Comparison of ENCODE assay signal across 18 mouse cellular contexts in the genomic region with DNA sequence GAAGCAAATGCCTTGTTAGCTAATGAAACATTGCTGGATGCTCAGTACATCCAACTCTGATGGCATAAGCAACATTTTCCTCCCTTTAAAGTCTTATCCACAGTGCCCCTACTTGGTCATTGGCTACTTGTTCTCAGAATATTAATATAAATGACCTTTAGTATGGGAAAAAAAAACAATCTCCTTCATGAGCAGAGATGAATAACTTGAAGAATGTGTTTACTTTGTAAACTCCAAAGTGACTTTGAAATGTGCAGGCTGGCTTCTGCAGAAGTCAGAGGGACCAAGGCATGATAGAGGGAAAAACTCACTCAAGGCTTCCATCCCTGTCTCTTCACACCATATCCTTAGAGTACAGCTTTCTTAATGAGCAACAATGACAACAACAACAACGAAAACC.
"Had no signal": no experiment of that assay in that cellular context is flagged by ENCODE, and none has a peak within 500 bp of the region (broad histone marks: within the 10 kb centered on the region; RNA-seq: fewer than 3 reads in every experiment).

No protein-coding gene starts in this region.

- H3K9ac ChIP-seq: liver, embryonic 14.5 days; liver, postnatal 0 days; midbrain, embryonic 13.5 days; neural tube, embryonic 13.5 days had no signal

- ATAC-seq: midbrain, embryonic 13.5 days; midbrain, embryonic 16.5 days had no signal

- H3K9me3 ChIP-seq: midbrain, embryonic 10.5 days had no signal

- H3K27me3 ChIP-seq: megakaryocyte, embryonic 14.5 days; midbrain, embryonic 13.5 days; neural tube, embryonic 13.5 days had no signal

- H3K27ac ChIP-seq: layer of hippocampus, adult 2 months; liver, embryonic 14.5 days; midbrain, embryonic 10.5 days; midbrain, embryonic 13.5 days; neural tube, embryonic 13.5 days had no signal

- H3K4me1 ChIP-seq: midbrain, embryonic 10.5 days; midbrain, embryonic 13.5 days; neural tube, embryonic 13.5 days had no signal

- H3K4me2 ChIP-seq: midbrain, embryonic 13.5 days; neural tube, embryonic 13.5 days had no signal

- DNase-seq: kidney, adult 11 months; kidney, adult 9 months; kidney, postnatal 25 days; layer of hippocampus, adult 9-11 months; liver, postnatal 0 days; retina, postnatal 1 day; right cerebral cortex, postnatal 25 days; spleen, adult 18-20 months; thymus, adult 18-20 months; thymus, postnatal 36 days had no signal

- H3K36me3 ChIP-seq: midbrain, embryonic 10.5 days; midbrain, embryonic 13.5 days; neural tube, embryonic 13.5 days had no signal

- H3K4me3 ChIP-seq: layer of hippocampus, adult 2 months; megakaryocyte, embryonic 14.5 days; midbrain, embryonic 10.5 days; midbrain, embryonic 13.5 days; myocyte; neural tube, embryonic 13.5 days had no signal
